Mouse (Mus musculus) kidney, adult 2 months (tissue): ENCODE data around the gene Tmem132c.

Experiments
- CTCF ChIP-seq: fragments of 200-500 bp; conservative IDR thresholded peaks from 2 replicates; pipeline ENCODE4 v1.5.1; 2011; ENCODE audit warnings: low read depth, mild to moderate bottlenecking, control low read depth, low read length, moderate library complexity, mixed read lengths; ENCODE audit not compliant: insufficient read depth, insufficient read length
- POLR2A ChIP-seq: fragments of 200-500 bp; IDR thresholded peaks from one replicate; pipeline ENCODE4 v1.6.1; 2011; ENCODE audit warnings: low read depth, low read length, control low read depth

- TF ChIP-seq POLR2A (no peak), CTCF (no peak)
These were observed 261.2 kb downstream of the Tmem132c start for GRCm38 (mm10) chr5:127502838-127503237.
